Mouse (Mus musculus) midbrain, embryonic 16.5 days (tissue): ENCODE results near the gene Soga1. TPM values are rescaled to one million over a fixed set of nuclear protein-coding genes. Genes with fewer than 3 reads are reported as not detected.

Experiments
- ATAC-seq: fragments of 200-750 bp; cut with Nextera tagmentation; 2 replicates; pipeline ENCODE4 v1.8.0; 2017; ENCODE audit warnings: moderate TSS enrichment
- H3K27ac ChIP-seq: fragments of 300-500 bp; sonication (generic); 2 replicates; pipeline ENCODE4 v1.5.1; 2014; ENCODE audit warnings: mild to moderate bottlenecking, low read length, mixed read lengths
- H3K27me3 ChIP-seq: fragments of 300-500 bp; sonication (generic); 2 replicates; pipeline ENCODE4 v1.6.1; 2014; ENCODE audit warnings: low read depth, low read length, mixed read lengths; ENCODE audit not compliant: control insufficient read depth, insufficient read depth
- H3K36me3 ChIP-seq: fragments of 300-500 bp; sonication (generic); 2 replicates; pipeline ENCODE4 v1.6.1; 2014; ENCODE audit warnings: mild to moderate bottlenecking, low read length, moderate library complexity, mixed read lengths; ENCODE audit not compliant: control insufficient read depth, insufficient read depth
- H3K4me1 ChIP-seq: fragments of 300-500 bp; sonication (generic); 2 replicates; pipeline ENCODE4 v1.6.1; 2014; ENCODE audit warnings: mild to moderate bottlenecking, low read length, mixed read lengths; ENCODE audit not compliant: control insufficient read depth, insufficient read depth
- H3K4me2 ChIP-seq: fragments of 300-500 bp; sonication (generic); 2 replicates; pipeline ENCODE4 v1.6.1; 2014; ENCODE audit warnings: mild to moderate bottlenecking, low read length, mixed read lengths
- H3K4me3 ChIP-seq: fragments of 300-500 bp; sonication (generic); 2 replicates; pipeline ENCODE4 v1.5.1; 2014; ENCODE audit warnings: low read depth, mild to moderate bottlenecking, low read length, moderate library complexity, mixed read lengths
- H3K9ac ChIP-seq: fragments of 300-500 bp; sonication (generic); 2 replicates; pipeline ENCODE4 v1.6.1; 2014; ENCODE audit warnings: low read depth, low read length, mixed read lengths
- H3K9me3 ChIP-seq: fragments of 300-500 bp; sonication (generic); replicated peaks from 2 replicates; pipeline ENCODE4 v1.6.1; 2014; ENCODE audit warnings: mild to moderate bottlenecking, low read length, mixed read lengths; ENCODE audit not compliant: control insufficient read depth, poor library complexity, severe bottlenecking
- WGBS: fragments of 180-500 bp; shearing (Covaris S2); extraction: QIAGEN DNeasy Blood & Tissue Kit; methylation state at CpG from one replicate; pipeline ENCODE4 v1.1.7; 2014; 5-methylcytosine and 5-hydroxymethylcytosine counted together
- polyA plus RNA-seq: library from polyadenylated mRNA; unstranded; fragments of >200 nt; fragmentation: Nextera tagmentation; extraction: Ambion mirVana; gene quantifications from 2 replicates; pipeline ENCODE4 v1.2.1, GENCODE M21; 2015

Gene Soga1
- polyA plus RNA-seq, 1 experiment from 2014 or later: 5.5 TPM

GRCm38 (mm10) chr2:157027106-157028008 lies 51.7 kb downstream of the Soga1 start:
- Histone ChIP-seq H3K27ac (no peak overlapping the region), H3K9me3 (no peaks in the 10 kb centered on the region), H3K4me3 (no peak overlapping the region), H3K36me3 (peaks cover 83% of the 10 kb centered on the region), H3K4me1 (no peaks in the 10 kb centered on the region), H3K4me2 (no peak overlapping the region), H3K27me3 (no peaks in the 10 kb centered on the region), H3K9ac (no peak overlapping the region)
- ATAC-seq: no peak
- 92% methylated on average over 21 of the region's 21 CpGs for WGBS

- Histone ChIP-seq H3K27ac (no peak overlapping the region), H3K27me3 (no peaks in the 10 kb centered on the region), H3K36me3 (peaks cover 85% of the 10 kb centered on the region), H3K4me3 (no peak overlapping the region), H3K4me2 (no peak overlapping the region), H3K4me1 (no peaks in the 10 kb centered on the region), H3K9ac (no peak overlapping the region), H3K9me3 (no peaks in the 10 kb centered on the region)
- ATAC-seq: no peak
- WGBS: 95% methylated on average over 16 of the region's 16 CpGs
Observed at GRCm38 (mm10) chr2:157021156-157021555, 57.9 kb downstream of the Soga1 start.

- Histone ChIP-seq H3K9me3 (no peaks in the 10 kb centered on the region), H3K9ac (no peak overlapping the region), H3K4me3 (no peak overlapping the region), H3K27me3 (no peaks in the 10 kb centered on the region), H3K36me3 (peaks cover 74% of the 10 kb centered on the region), H3K27ac (no peak overlapping the region), H3K4me1 (no peaks in the 10 kb centered on the region), H3K4me2 (no peak overlapping the region)
- 75% methylated on average over 4 of the region's 4 CpGs for WGBS
- ATAC-seq: no peak
Observed at GRCm38 (mm10) chr2:157019228-157019627, 59.8 kb downstream of the Soga1 start.

- no peak overlapping the region for H3K4me3 ChIP-seq
- 0 out of 2 replicates have a peak, but pooled peaks have one; percentile 36 for ATAC-seq
- peaks cover 57% of the 10 kb centered on the region for H3K36me3 ChIP-seq
- H3K9me3 ChIP-seq: no peaks in the 10 kb centered on the region
- 85% methylated on average over 18 of the region's 18 CpGs for WGBS
- no peaks in the 10 kb centered on the region for H3K4me1 ChIP-seq
- H3K4me2 ChIP-seq: no peak overlapping the region
- H3K9ac ChIP-seq: no peak overlapping the region
- no peak overlapping the region for H3K27ac ChIP-seq
- H3K27me3 ChIP-seq: no peaks in the 10 kb centered on the region
Observed at GRCm38 (mm10) chr2:157016529-157017270, 62.4 kb downstream of the Soga1 start.

- Histone ChIP-seq H3K4me1 (peaks cover 1% of the 10 kb centered on the region), H3K27ac (no peak overlapping the region), H3K9me3 (no peaks in the 10 kb centered on the region), H3K9ac (no peak overlapping the region), H3K36me3 (peaks cover 21% of the 10 kb centered on the region), H3K4me3 (no peak overlapping the region), H3K27me3 (no peaks in the 10 kb centered on the region), H3K4me2 (no peak overlapping the region)
- WGBS: 91% methylated on average over 6 of the region's 6 CpGs
- ATAC-seq: no peak
Observed at GRCm38 (mm10) chr2:157012341-157012740, 66.7 kb downstream of the Soga1 start.

GRCm38 (mm10) chr2:157010634-157011310 lies 68.3 kb downstream of the Soga1 start:
- 62% methylated on average over 9 of the region's 11 CpGs for WGBS

GRCm38 (mm10) chr2:157010121-157010520 lies 68.9 kb downstream of the Soga1 start:
- ATAC-seq: no peak

More at GRCm38 (mm10) chr2:157010634-157011310, 68.3 kb downstream of the Soga1 start:
- H3K4me2 ChIP-seq: no peak overlapping the region
- H3K27me3 ChIP-seq: no peaks in the 10 kb centered on the region
- H3K9me3 ChIP-seq: no peaks in the 10 kb centered on the region
- peaks cover 11% of the 10 kb centered on the region for H3K4me1 ChIP-seq
- no peak overlapping the region for H3K27ac ChIP-seq
- peaks cover 8% of the 10 kb centered on the region for H3K36me3 ChIP-seq
- no peak overlapping the region for H3K9ac ChIP-seq
- no peak overlapping the region for H3K4me3 ChIP-seq
- ATAC-seq: no peak

GRCm38 (mm10) chr2:157008509-157008908 lies 70.5 kb downstream of the Soga1 start:
- no peaks in the 10 kb centered on the region for H3K27me3 ChIP-seq
- 0 out of 2 replicates have a peak, but pooled peaks cover 2% of the 10 kb centered on the region for H3K36me3 ChIP-seq
- H3K9ac ChIP-seq: no peak overlapping the region
- ATAC-seq: no peak
- H3K27ac ChIP-seq: no peak overlapping the region
- no peak overlapping the region for H3K4me3 ChIP-seq
- H3K4me2 ChIP-seq: no peak overlapping the region
- peaks cover 11% of the 10 kb centered on the region for H3K4me1 ChIP-seq
- H3K9me3 ChIP-seq: no peaks in the 10 kb centered on the region

More at GRCm38 (mm10) chr2:157010121-157010520, 68.9 kb downstream of the Soga1 start:
- peaks cover 4% of the 10 kb centered on the region for H3K36me3 ChIP-seq
- H3K9ac ChIP-seq: no peak overlapping the region
- H3K4me1 ChIP-seq: peaks cover 11% of the 10 kb centered on the region
- no peaks in the 10 kb centered on the region for H3K27me3 ChIP-seq
- no peak overlapping the region for H3K4me2 ChIP-seq
- H3K9me3 ChIP-seq: no peaks in the 10 kb centered on the region
- no peak overlapping the region for H3K27ac ChIP-seq
- H3K4me3 ChIP-seq: no peak overlapping the region
